Mouse (Mus musculus) lung, postnatal 36 days (tissue): ENCODE data around the gene Hmcn2.

Experiments used
- DNase-seq: peaks from one replicate; pipeline ENCODE4 v3.0.0; 2022; ENCODE audit warnings: mixed read lengths

The Hmcn2 gene

GRCm38 (mm10) chr2:31490556-31490955 lies 176.3 kb downstream of the Hmcn2 start:
- no peak for DNase-seq

DNA sequence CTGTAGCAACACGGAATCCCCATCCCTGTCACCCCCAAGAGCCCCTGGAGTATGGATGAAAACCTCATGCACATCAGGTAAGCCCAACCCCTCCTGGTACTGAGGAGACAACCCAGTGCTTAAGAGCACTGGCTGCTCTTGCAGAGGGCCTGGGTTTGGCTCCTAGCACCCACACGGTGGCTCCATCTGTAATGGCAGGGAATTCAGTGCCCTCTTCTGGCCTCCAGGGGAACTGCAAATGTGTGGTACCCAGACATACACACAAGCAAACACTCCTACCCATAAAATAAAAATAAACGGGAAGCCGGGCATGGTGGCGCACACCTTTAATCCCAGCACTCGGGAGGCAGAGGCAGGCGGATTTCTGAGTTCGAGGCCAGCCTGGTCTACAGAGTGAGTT lies 178.1 kb downstream of the Hmcn2 start:
- DNase-seq, result no peak

DNA sequence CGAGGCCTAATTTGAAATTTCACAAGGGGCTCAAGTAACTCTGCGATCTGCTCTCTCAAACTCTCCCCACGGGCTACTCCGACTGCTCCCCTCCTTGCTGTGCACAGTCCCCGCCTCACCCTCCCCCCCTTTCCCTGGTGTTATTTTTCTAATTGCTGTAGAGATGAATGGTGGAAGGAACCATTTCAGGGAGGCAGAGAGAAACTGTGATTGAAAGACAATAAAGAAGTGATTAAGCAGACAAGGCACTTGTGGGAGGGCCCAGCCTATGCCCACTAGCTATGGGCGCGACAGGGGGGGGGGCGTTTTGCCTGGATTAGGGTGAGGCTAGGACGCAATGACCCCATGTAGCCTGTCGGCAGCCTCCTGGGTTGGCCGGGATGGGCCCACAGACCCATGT lies 179.0 kb downstream of the Hmcn2 start:
- DNase-seq, result no peak

DNA sequence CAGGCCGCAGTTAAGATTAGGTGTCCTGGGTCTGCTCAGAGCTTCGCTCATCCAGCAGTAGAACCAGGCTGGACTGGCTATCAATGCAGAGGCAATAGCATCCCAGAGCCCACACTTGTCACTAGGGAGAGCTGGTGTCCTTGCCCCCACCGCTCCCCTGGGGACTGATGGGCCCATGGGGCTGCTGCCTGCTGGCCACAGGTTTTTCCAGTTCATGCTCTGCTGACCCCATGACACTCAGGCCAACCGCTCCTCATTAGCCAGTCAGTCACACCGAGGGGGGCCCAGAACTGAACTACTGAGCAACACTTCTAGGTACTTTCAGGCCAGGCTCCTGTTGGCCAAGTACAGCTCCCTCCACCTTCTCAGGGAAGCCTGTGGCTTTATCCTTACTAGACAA lies 180.1 kb downstream of the Hmcn2 start:
- no peak for DNase-seq

DNA sequence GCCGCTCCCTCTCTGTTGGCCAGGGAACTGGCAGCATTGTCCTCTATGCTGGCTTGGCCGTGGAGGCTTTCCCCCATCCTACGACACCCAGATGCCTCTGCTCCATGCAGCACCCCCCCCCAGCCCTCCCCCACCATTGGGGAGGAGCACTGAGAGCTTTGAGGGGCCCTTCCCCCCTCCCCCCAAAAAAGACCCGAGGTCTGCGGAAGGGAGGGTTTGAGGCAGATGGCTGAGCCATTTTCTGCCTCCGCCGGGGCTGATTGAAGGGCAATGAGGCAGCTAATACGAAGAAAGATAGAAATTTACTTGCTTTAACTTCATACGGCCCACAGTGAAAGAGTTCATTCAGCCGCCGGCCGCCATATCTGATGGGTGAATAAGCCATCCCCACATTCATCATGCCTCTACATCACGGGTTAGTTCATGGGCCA lies 180.8 kb downstream of the Hmcn2 start:
- no peak for DNase-seq

- DNase-seq, result no peak
Measured at GRCm38 (mm10) chr2:31496141-31496540, 181.9 kb downstream of the Hmcn2 start.

DNA sequence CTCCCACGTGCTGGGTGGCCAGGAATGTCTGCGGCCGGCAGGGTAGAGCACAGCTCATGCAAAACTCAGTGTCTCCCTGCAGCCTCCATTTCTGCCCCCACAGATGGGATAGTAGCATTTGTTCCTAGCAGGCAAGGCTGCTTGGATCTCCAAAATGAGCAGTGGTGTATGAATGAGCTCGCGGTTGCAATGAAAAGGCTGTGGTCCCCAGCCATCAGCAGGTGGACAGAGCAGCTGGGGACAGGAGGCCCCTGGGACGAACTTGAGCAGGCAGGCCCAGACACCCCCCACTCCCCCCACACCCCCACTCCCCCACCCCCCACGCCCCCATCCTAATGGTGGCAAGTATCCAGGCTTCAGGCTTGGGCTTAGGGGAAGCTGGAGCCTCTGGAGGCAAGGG lies 182.9 kb downstream of the Hmcn2 start:
- DNase-seq, result no peak

GRCm38 (mm10) chr2:31497635-31498034 lies 183.4 kb downstream of the Hmcn2 start:
- DNase-seq, result no peak

DNA sequence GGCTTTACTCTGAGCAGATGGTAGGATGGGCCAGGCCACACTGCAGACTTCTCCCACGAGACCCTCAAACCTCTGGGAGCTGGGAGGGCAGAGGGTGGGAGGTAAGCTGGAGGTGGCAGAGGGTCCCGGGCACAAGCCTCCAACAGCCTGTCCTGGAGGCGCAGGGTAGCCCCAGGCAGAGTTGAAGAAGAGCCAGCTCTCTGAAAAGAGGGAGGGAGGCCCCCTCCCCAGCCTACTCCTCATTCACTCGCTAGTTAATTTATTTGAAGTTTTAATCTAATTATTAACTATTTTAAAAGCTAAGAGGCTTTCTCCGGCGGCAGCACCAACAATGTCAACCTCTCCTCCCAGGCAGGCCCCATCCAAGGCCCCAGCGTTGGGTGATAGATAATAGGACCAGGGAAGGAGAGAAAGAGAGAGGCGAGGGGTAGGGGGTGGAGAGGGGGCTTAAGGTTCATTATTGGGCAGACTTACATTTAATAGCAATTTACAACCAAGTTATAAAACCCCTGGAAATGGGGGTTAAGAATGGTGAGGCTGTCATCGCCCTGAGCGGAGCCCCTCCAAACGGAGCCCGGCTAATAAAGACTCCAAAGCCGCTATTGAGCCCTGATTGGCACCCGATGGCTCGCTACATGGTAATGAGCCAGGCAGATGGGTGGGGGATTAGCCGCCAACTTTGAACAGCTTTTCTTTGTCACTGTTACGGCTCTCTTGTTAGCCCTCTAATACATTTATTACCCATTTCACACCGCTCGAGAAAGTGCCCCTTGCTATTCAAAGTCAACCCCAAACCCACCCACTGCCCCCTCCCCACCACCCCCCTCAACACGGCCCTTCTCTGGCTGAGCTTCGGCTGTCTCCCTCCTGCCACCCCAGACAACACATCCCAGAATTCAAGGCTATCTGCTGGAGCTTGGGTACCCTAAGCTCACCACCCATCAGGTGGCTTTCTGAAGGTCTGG lies 185.4 kb downstream of the Hmcn2 start:
- no peak for DNase-seq

- DNase-seq, result no peak
Measured at GRCm38 (mm10) chr2:31500292-31501204, 186.3 kb downstream of the Hmcn2 start.

DNA sequence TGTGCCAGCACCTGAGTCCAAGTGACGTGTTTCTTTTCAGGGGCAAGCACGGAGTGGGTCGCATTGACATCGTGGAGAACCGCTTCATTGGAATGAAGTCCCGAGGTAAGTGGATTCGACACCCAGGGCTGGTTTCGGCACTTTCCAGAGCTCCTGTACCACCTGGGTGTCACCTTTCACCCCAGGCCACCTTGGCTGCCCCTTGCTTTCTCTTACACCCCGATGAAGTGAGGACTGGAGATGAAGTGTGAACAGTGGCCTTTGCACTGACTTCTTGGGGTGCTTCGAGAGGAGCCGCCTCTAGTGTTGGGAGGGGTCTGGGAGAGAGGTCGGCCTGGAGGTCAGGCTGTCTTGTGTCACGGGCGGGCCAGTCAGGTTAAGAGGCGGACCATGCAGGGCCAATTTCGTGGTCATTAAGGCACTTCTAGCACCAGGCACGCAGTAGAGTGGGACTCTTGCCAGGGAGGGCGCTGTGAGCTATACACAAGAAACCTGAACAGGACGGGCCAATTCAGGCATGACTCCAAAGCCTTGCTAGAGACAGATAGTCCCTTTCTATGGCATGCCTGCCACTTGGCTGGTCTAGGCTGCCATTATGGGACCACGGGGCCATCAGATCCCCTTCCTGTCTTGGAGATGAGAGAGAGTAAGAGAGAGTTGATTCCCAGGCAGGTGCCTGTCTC lies 187.4 kb downstream of the Hmcn2 start:
- DNase-seq, result peak; percentile 27

DNA sequence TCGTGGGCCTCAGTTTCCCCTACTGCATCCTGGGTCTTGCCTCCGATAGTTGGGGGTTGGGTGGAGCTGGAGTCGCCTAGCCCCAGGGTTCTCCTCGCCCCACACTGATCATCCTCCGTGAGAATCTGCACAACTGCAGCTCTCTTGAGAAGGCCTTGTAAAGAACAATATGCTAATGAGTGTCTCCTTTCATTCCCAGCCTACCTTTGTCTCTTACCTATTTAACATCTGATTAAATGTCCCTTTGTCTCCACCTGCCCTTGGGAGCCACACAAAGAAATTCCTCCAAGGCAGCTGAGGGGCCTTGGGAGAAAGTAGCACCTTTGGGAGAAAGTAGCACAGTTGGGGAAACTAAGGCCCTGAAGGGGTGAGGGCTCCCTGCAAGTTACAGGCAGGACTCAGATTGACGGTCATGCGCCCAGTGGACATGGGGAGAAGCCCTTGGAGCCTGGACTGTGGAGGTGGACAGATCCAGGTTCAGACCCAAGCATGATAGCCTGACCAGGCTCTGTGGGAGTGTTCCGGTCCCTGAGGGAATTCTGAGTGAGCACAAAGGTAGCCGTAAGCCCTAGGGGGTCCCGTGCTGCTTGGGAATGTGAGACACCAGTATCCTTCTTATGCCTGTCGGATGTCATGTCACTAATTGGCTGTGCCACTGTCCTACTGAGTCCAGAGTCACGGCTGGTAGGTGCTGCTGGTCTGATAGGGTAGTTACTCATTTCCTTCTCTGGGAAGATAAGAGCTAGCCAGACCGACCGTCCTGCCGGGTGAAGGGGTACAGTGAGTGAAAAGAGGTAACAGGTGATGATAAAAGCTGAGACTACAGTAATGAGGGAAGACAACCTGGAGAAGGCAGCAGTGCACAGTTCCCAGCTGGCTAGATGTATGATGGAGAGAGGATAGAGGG lies 188.7 kb downstream of the Hmcn2 start:
- no peak for DNase-seq

DNA sequence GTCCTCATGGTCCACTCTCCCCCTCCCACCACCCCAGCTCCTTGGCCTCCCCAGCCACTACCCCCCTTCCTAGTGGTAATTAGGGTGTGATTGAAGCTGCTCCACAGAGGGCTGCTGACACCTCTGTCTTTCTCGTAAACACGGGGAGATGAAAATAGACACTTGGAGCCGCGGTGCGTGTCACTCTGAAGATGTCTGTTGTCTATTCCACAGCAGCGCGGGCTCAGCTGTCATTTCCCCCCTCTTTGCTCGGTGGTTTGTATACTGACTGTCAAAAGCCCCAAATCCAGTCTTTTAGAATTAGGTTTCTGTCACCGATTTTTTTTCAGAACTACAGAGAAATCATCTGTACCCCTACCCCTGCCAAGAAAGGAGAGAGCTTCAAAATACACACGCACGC lies 191.3 kb downstream of the Hmcn2 start:
- no peak for DNase-seq

DNA sequence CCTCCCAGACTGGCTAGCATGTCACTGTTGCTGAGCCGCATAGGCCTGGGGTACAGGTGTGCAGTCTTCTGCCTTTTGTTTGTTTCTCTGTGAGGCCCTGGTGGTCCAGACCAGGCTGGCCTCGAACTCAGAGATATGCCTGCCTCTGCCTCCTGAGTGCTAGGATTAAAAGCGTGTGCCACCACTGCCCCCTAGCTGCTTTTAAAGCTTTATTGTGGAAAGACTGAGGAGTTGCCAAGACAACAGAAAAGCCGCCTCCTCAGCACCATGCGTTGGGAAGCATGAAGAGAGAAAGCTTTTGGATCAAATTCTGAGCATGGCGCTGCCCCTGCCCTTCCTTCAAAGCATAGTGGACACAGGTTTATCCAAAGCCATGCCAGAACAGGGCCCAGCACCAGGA lies 194.6 kb downstream of the Hmcn2 start:
- no peak for DNase-seq
